Mouse (Mus musculus) lung, postnatal 0 days (tissue): ENCODE measurements at regions not wholly inside any gene's neighbourhood (a gene's known extent, or its start where the extent isn't known, plus 50 kb on each side); places are given as distances from the start of the nearest gene placed in this dataset.

Experiments used
- ATAC-seq: fragments of 200-750 bp; cut with Nextera tagmentation; 2 replicates; pipeline ENCODE4 v1.8.0; 2017; ENCODE audit warnings: moderate library complexity
- DNase-seq: peaks from one replicate; pipeline ENCODE4 v3.0.0-alpha.2; 2016; ENCODE audit warnings: low spot score
- H3K27ac ChIP-seq: fragments of 300-500 bp; sonication (generic); 2 replicates; pipeline ENCODE4 v1.5.1; 2014; ENCODE audit warnings: antibody characterized with exemption, mild to moderate bottlenecking, low read length, mixed read lengths
- H3K27me3 ChIP-seq: fragments of 300-500 bp; sonication (generic); replicated peaks from 2 replicates; pipeline ENCODE4 v1.6.1; 2014; ENCODE audit warnings: low read length, mixed read lengths; ENCODE audit not compliant: insufficient read depth
- H3K36me3 ChIP-seq: fragments of 300-500 bp; sonication (generic); 2 replicates; pipeline ENCODE4 v1.6.1; 2014; ENCODE audit warnings: low read length, mixed read lengths; ENCODE audit not compliant: insufficient read depth
- H3K4me1 ChIP-seq: fragments of 300-500 bp; sonication (generic); 2 replicates; pipeline ENCODE4 v1.6.1; 2014; ENCODE audit warnings: antibody characterized with exemption, low read depth, low read length, mixed read lengths; ENCODE audit not compliant: insufficient read depth
- H3K4me2 ChIP-seq: fragments of 300-500 bp; sonication (generic); replicated peaks from 2 replicates; pipeline ENCODE4 v1.6.1; 2014; ENCODE audit warnings: low read depth, mild to moderate bottlenecking, low read length, moderate library complexity, mixed read lengths
- H3K4me3 ChIP-seq: fragments of 300-500 bp; sonication (generic); 2 replicates; pipeline ENCODE4 v1.5.1; 2014; ENCODE audit warnings: low read depth, low read length
- H3K9ac ChIP-seq: fragments of 300-500 bp; sonication (generic); replicated peaks from 2 replicates; pipeline ENCODE4 v1.6.1; 2014; ENCODE audit warnings: low read depth, mild to moderate bottlenecking
- H3K9me3 ChIP-seq: fragments of 300-500 bp; sonication (generic); 2 replicates; pipeline ENCODE4 v1.6.1; 2016; ENCODE audit warnings: low read length, mixed read lengths
- CTCF ChIP-seq: IDR thresholded peaks from 2 replicates; pipeline ENCODE4 v1.5.1; 2016; ENCODE audit warnings: antibody characterized with exemption, mild to moderate bottlenecking
- EP300 ChIP-seq: IDR thresholded peaks from 2 replicates; pipeline ENCODE4 v1.6.1; 2016; ENCODE audit warnings: antibody characterized with exemption, mild to moderate bottlenecking, control low read depth
- WGBS: fragments of 180-500 bp; shearing (Covaris S2); extraction: QIAGEN DNeasy Blood & Tissue Kit; methylation state at CpG from one replicate; pipeline ENCODE4 v1.1.7; 2014; 5-methylcytosine and 5-hydroxymethylcytosine counted together

DNA sequence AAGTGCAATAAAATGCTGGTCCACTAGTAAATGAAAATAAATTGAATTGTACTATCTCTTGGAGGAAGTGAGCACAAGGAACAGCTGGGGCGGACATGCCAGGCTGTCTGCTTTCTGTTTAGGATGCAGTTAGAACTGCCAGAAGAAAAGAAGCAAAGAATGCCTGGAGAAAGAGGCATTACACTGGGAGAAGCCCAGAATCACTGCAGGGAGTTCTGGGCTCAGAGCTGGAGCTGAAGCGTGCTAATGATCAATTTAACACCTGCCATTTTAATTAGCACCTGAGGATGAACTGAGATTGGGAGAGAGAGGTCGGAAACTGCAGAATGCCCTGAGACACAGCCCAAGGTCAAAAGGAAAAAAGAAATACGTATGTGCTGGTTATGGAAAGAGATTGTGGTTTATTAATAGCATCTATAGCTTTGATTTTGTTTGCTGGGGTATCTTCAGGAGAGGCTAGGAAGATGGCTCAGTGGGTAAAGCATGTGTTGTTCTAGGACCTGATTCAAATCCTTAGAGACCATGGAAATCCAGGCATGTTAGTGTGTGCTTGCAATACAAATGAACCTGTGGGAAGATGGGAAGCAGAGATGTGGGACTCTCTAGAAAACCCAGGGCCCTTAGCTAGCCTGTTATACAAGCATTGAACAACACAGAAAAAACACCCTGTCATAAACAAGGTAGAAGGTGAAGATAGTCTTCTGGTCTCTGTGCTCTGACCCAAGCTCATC, 514.2 kb downstream of the Lmo7 start:
- WGBS: 51% methylated on average over 4 of the region's 4 CpGs
- TF ChIP-seq CTCF (no peak), EP300 (no peak)
- H3K27me3 ChIP-seq: no peaks in the 10 kb centered on the region
- H3K4me3 ChIP-seq: no peak overlapping the region
- DNase-seq (no peak), ATAC-seq (no peak)
- H3K4me1 ChIP-seq: no peaks in the 10 kb centered on the region
- no peak overlapping the region for H3K27ac ChIP-seq
- H3K36me3 ChIP-seq: no peaks in the 10 kb centered on the region
- no peaks in the 10 kb centered on the region for H3K9me3 ChIP-seq
- no peak overlapping the region for H3K4me2 ChIP-seq
- H3K9ac ChIP-seq: no peak overlapping the region

- Histone ChIP-seq H3K36me3 (no peaks in the 10 kb centered on the region), H3K27ac (no peak overlapping the region), H3K9ac (no peak overlapping the region), H3K4me2 (no peak overlapping the region), H3K27me3 (no peaks in the 10 kb centered on the region), H3K9me3 (no peaks in the 10 kb centered on the region), H3K4me1 (no peaks in the 10 kb centered on the region), H3K4me3 (no peak overlapping the region)
- DNase-seq (no peak), ATAC-seq (no peak)
- no peak for TF ChIP-seq CTCF
- TF ChIP-seq EP300: no peak
- 60% methylated on average over 7 of the region's 7 CpGs for WGBS
Measured at GRCm38 (mm10) chr14:102216581-102217368, 487.0 kb downstream of the Lmo7 start.

- H3K9me3 ChIP-seq: no peaks in the 10 kb centered on the region
- ATAC-seq (no peak), DNase-seq (no peak)
- H3K9ac ChIP-seq: no peak overlapping the region
- H3K36me3 ChIP-seq: no peaks in the 10 kb centered on the region
- no peak for TF ChIP-seq CTCF
- TF ChIP-seq EP300: no peak
- no peak overlapping the region for H3K4me3 ChIP-seq
- no peak overlapping the region for H3K4me2 ChIP-seq
- WGBS: 61% methylated on average over 2 of the region's 4 CpGs
- no peak overlapping the region for H3K27ac ChIP-seq
- H3K4me1 ChIP-seq: no peaks in the 10 kb centered on the region
- H3K27me3 ChIP-seq: no peaks in the 10 kb centered on the region
Measured at GRCm38 (mm10) chr14:102215267-102215964, 485.7 kb downstream of the Lmo7 start.

- H3K9ac ChIP-seq: no peak overlapping the region
- ATAC-seq (no peak), DNase-seq (no peak)
- H3K36me3 ChIP-seq: no peaks in the 10 kb centered on the region
- H3K4me3 ChIP-seq: no peak overlapping the region
- H3K27me3 ChIP-seq: no peaks in the 10 kb centered on the region
- H3K27ac ChIP-seq: no peak overlapping the region
- no peaks in the 10 kb centered on the region for H3K4me1 ChIP-seq
- H3K9me3 ChIP-seq: no peaks in the 10 kb centered on the region
- H3K4me2 ChIP-seq: no peak overlapping the region
- WGBS: 87% methylated on average over 2 of the region's 2 CpGs
- TF ChIP-seq EP300 (no peak), CTCF (no peak)
Measured at GRCm38 (mm10) chr14:102212079-102212478, 482.3 kb downstream of the Lmo7 start.

DNA sequence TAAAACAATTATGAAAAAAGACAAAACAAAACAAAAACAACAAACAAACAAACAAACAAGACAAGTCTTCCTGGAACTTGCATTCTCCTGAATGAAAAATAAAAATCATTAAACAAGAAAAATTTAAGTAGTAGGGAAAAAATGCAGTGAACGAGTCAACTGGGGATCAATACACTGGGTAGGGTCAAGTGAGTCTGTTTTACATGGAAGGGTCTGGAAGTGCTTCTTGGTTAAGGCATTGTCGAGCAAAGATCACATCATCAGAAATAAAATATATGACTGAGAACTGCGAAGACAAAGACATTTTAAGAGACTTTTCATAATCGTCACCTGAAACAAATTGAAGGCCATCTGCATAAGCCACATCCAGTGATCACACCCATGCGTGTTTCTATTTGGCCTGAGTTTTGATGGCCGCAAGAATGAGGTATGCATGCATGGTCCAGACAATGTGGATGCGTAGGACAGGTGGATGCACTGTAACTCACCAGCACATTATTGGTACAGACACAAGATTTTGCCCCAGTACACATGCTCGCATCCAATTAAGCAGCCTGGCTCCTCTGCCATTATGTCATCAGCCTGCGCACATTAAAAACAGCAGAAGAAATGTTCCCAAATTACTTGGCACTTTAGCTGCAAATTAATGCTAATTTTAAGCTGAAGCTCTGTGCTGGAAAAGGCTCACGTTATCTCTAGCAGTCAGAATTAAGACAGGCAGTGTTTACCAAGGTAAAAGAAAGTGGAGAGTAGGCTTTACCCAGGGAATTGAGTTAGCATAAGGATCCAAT, 475.3 kb downstream of the Lmo7 start:
- ATAC-seq: no peak
- WGBS: 84% methylated on average over 10 of the region's 10 CpGs

More for the DNA sequence above, 475.3 kb downstream of the Lmo7 start:
- H3K27me3 ChIP-seq: no peaks in the 10 kb centered on the region
- H3K4me2 ChIP-seq: no peak overlapping the region
- no peak for TF ChIP-seq CTCF
- TF ChIP-seq EP300: no peak
- no peak overlapping the region for H3K4me3 ChIP-seq
- no peaks in the 10 kb centered on the region for H3K36me3 ChIP-seq
- no peaks in the 10 kb centered on the region for H3K9me3 ChIP-seq
- H3K27ac ChIP-seq: no peak overlapping the region
- no peaks in the 10 kb centered on the region for H3K4me1 ChIP-seq
- DNase-seq: no peak
- no peak overlapping the region for H3K9ac ChIP-seq
